Mouse (Mus musculus): Measurements from ENCODE around the gene Cby3. TPM values are rescaled to one million over a fixed set of nuclear protein-coding genes. Genes with fewer than 3 reads are reported as not detected.

The Cby3 gene
- polyA plus RNA-seq, 1 experiment from 2014 or later = 1.3 TPM

GRCm38 (mm10) chr11:50391272-50391960 lies 37.2 kb downstream of the Cby3 start:
- peaks cover 49% of the 10 kb centered on the region for H3K36me3 ChIP-seq (ENCODE audit: control insufficient read depth, insufficient read depth, low read length)
- H3K9ac ChIP-seq (ENCODE audit: low read depth, low read length) = no peak overlapping the region

GRCm38 (mm10) chr11:50393306-50393705 lies 39.0 kb downstream of the Cby3 start:
- ATAC-seq = no peak
- Histone ChIP-seq H3K27me3 (ENCODE audit: control insufficient read depth, insufficient read depth, low read depth, low read length) (no peaks in the 10 kb centered on the region), H3K36me3 (ENCODE audit: control insufficient read depth, insufficient read depth, low read length) (peaks cover 46% of the 10 kb centered on the region), H3K4me1 (ENCODE audit: control insufficient read depth, insufficient read depth, low read length) (no peaks in the 10 kb centered on the region), H3K27ac (ENCODE audit: low read length) (no peak overlapping the region), H3K9me3 (replicated peaks; ENCODE audit: control insufficient read depth, low read length, poor library complexity, severe bottlenecking) (no peaks in the 10 kb centered on the region), H3K4me3 (ENCODE audit: low read depth, low read length) (no peak overlapping the region), H3K4me2 (ENCODE audit: low read length) (no peak overlapping the region), H3K9ac (ENCODE audit: low read depth, low read length) (no peak overlapping the region)
- WGBS = 87% methylated on average over 6 of the region's 6 CpGs

More at GRCm38 (mm10) chr11:50391272-50391960, 37.2 kb downstream of the Cby3 start:
- no peaks in the 10 kb centered on the region for H3K9me3 ChIP-seq (replicated peaks; ENCODE audit: control insufficient read depth, low read length, poor library complexity, severe bottlenecking)
- 91% methylated on average over 4 of the region's 4 CpGs for WGBS
- H3K27me3 ChIP-seq (ENCODE audit: control insufficient read depth, insufficient read depth, low read depth, low read length) = no peaks in the 10 kb centered on the region
- H3K4me2 ChIP-seq (ENCODE audit: low read length) = no peak overlapping the region
- ATAC-seq = no peak
- no peak overlapping the region for H3K4me3 ChIP-seq (ENCODE audit: low read depth, low read length)
- no peak overlapping the region for H3K27ac ChIP-seq (ENCODE audit: low read length)
- no peaks in the 10 kb centered on the region for H3K4me1 ChIP-seq (ENCODE audit: control insufficient read depth, insufficient read depth, low read length)

DNA sequence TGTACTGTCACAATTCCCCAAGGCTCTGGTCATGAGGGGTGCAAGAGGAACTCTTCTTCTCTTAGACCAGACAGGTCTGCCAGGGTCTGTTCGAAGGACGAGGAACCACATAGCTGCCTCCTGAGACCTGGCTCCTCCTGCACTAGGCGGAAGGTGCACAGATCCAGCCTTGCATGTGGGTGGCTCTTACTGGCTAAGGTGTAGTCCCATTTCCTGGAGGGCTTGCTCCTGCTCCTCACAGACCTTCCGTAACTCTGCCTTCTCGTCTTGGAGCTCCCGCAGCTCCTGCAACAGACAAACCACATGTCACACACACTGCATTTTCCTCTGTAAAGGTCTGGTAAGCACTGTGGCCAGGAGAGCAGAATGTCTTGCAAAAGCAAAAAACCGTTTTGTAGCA lies 40.5 kb downstream of the Cby3 start:
- ATAC-seq = no peak
- Histone ChIP-seq H3K27ac (ENCODE audit: low read length) (no peak overlapping the region), H3K27me3 (ENCODE audit: control insufficient read depth, insufficient read depth, low read depth, low read length) (no peaks in the 10 kb centered on the region), H3K9ac (ENCODE audit: low read depth, low read length) (no peak overlapping the region), H3K9me3 (replicated peaks; ENCODE audit: control insufficient read depth, low read length, poor library complexity, severe bottlenecking) (no peaks in the 10 kb centered on the region), H3K4me2 (ENCODE audit: low read length) (no peak overlapping the region), H3K4me3 (ENCODE audit: low read depth, low read length) (no peak overlapping the region), H3K4me1 (ENCODE audit: control insufficient read depth, insufficient read depth, low read length) (no peaks in the 10 kb centered on the region), H3K36me3 (ENCODE audit: control insufficient read depth, insufficient read depth, low read length) (peaks cover 45% of the 10 kb centered on the region)
- 93% methylated on average over 7 of the region's 7 CpGs for WGBS

GRCm38 (mm10) chr11:50396766-50397307 lies 42.6 kb downstream of the Cby3 start:
- Histone ChIP-seq H3K9me3 (replicated peaks; ENCODE audit: control insufficient read depth, low read length, poor library complexity, severe bottlenecking) (no peaks in the 10 kb centered on the region), H3K27me3 (ENCODE audit: control insufficient read depth, insufficient read depth, low read depth, low read length) (no peaks in the 10 kb centered on the region), H3K27ac (ENCODE audit: low read length) (no peak overlapping the region), H3K4me3 (ENCODE audit: low read depth, low read length) (no peak overlapping the region), H3K4me2 (ENCODE audit: low read length) (no peak overlapping the region), H3K4me1 (ENCODE audit: control insufficient read depth, insufficient read depth, low read length) (no peaks in the 10 kb centered on the region), H3K9ac (ENCODE audit: low read depth, low read length) (no peak overlapping the region), H3K36me3 (ENCODE audit: control insufficient read depth, insufficient read depth, low read length) (peaks cover 51% of the 10 kb centered on the region)
- ATAC-seq = no peak
- 83% methylated on average over 11 of the region's 11 CpGs for WGBS

- Histone ChIP-seq H3K27me3 (ENCODE audit: control insufficient read depth, insufficient read depth, low read depth, low read length) (no peaks in the 10 kb centered on the region), H3K36me3 (ENCODE audit: control insufficient read depth, insufficient read depth, low read length) (peaks cover 51% of the 10 kb centered on the region)
- 80% methylated on average over 9 of the region's 9 CpGs for WGBS
These were observed 43.1 kb downstream of the Cby3 start for GRCm38 (mm10) chr11:50397316-50397715.

DNA sequence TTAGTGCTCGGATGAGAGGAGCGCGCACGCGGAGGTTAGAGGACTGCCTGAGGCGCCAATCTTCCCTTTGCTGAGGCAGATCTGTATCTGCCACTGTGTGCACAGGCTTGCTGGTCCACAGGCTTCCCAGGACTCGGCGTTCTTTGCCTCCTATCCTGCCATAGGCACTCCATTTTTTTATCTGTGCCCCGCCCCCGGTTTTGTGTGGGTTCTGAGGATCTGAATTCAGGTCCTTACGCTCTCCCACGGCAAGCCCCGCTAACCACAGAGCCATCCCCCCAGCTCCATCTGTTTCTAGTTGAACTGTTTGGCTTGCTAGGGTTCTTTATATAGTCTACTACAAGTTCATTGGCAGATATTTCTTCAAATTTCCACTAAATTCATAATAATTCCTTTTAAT lies 44.5 kb downstream of the Cby3 start:
- 93% methylated on average over 13 of the region's 13 CpGs for WGBS
- Histone ChIP-seq H3K4me3 (ENCODE audit: low read depth, low read length) (no peak overlapping the region), H3K4me2 (ENCODE audit: low read length) (no peak overlapping the region), H3K27me3 (ENCODE audit: control insufficient read depth, insufficient read depth, low read depth, low read length) (no peaks in the 10 kb centered on the region), H3K36me3 (ENCODE audit: control insufficient read depth, insufficient read depth, low read length) (peaks cover 43% of the 10 kb centered on the region), H3K9ac (ENCODE audit: low read depth, low read length) (no peak overlapping the region), H3K9me3 (replicated peaks; ENCODE audit: control insufficient read depth, low read length, poor library complexity, severe bottlenecking) (no peaks in the 10 kb centered on the region), H3K27ac (ENCODE audit: low read length) (no peak overlapping the region), H3K4me1 (ENCODE audit: control insufficient read depth, insufficient read depth, low read length) (no peaks in the 10 kb centered on the region)
- no peak for ATAC-seq

More at GRCm38 (mm10) chr11:50397316-50397715, 43.1 kb downstream of the Cby3 start:
- no peak overlapping the region for H3K4me3 ChIP-seq (ENCODE audit: low read depth, low read length)
- H3K9ac ChIP-seq (ENCODE audit: low read depth, low read length) = no peak overlapping the region
- no peaks in the 10 kb centered on the region for H3K9me3 ChIP-seq (replicated peaks; ENCODE audit: control insufficient read depth, low read length, poor library complexity, severe bottlenecking)
- H3K27ac ChIP-seq (ENCODE audit: low read length) = no peak overlapping the region
- no peak for ATAC-seq
- no peaks in the 10 kb centered on the region for H3K4me1 ChIP-seq (ENCODE audit: control insufficient read depth, insufficient read depth, low read length)
- no peak overlapping the region for H3K4me2 ChIP-seq (ENCODE audit: low read length)

GRCm38 (mm10) chr11:50402481-50402880 lies 48.2 kb downstream of the Cby3 start:
- ATAC-seq = no peak
- no peaks in the 10 kb centered on the region for H3K9me3 ChIP-seq (replicated peaks; ENCODE audit: control insufficient read depth, low read length, poor library complexity, severe bottlenecking)
- no peak overlapping the region for H3K9ac ChIP-seq (ENCODE audit: low read depth, low read length)
- no peak overlapping the region for H3K4me2 ChIP-seq (ENCODE audit: low read length)
- peaks cover 35% of the 10 kb centered on the region for H3K36me3 ChIP-seq (ENCODE audit: control insufficient read depth, insufficient read depth, low read length)
- no peak overlapping the region for H3K4me3 ChIP-seq (ENCODE audit: low read depth, low read length)
- no peaks in the 10 kb centered on the region for H3K4me1 ChIP-seq (ENCODE audit: control insufficient read depth, insufficient read depth, low read length)
- WGBS = 97% methylated on average over 3 of the region's 3 CpGs
- no peak overlapping the region for H3K27ac ChIP-seq (ENCODE audit: low read length)
- H3K27me3 ChIP-seq (ENCODE audit: control insufficient read depth, insufficient read depth, low read depth, low read length) = no peaks in the 10 kb centered on the region

GRCm38 (mm10) chr11:50403367-50404014 lies 49.2 kb downstream of the Cby3 start:
- ATAC-seq = no peak
- Histone ChIP-seq H3K9me3 (replicated peaks; ENCODE audit: control insufficient read depth, low read length, poor library complexity, severe bottlenecking) (no peaks in the 10 kb centered on the region), H3K9ac (ENCODE audit: low read depth, low read length) (no peak overlapping the region), H3K27ac (ENCODE audit: low read length) (no peak overlapping the region), H3K4me1 (ENCODE audit: control insufficient read depth, insufficient read depth, low read length) (no peaks in the 10 kb centered on the region), H3K4me3 (ENCODE audit: low read depth, low read length) (no peak overlapping the region), H3K4me2 (ENCODE audit: low read length) (no peak overlapping the region), H3K27me3 (ENCODE audit: control insufficient read depth, insufficient read depth, low read depth, low read length) (no peaks in the 10 kb centered on the region), H3K36me3 (ENCODE audit: control insufficient read depth, insufficient read depth, low read length) (peaks cover 27% of the 10 kb centered on the region)
- WGBS = 78% methylated on average over 10 of the region's 10 CpGs

DNA sequence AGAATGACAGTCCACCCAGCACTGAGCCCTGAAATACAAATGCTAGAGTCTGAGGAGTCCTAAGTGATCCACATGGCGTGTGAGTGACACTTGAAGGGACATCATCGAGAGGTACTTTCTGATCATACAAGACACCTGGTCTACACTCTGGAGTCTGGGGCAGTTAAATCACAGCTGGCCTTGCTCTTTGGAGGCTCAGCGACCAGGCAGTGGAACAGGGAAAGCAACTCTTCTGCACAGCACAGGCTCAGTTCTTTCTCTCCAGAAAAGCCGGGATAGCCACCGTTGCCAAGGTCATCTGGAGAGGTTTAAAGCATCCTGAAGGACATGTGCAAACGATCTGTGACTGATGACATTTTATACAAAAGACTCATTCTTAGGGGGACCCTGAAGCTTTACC lies 53.0 kb downstream of the Cby3 start:
- no peaks in the 10 kb centered on the region for H3K4me1 ChIP-seq (ENCODE audit: control insufficient read depth, insufficient read depth, low read length)
- peaks cover 27% of the 10 kb centered on the region for H3K36me3 ChIP-seq (ENCODE audit: control insufficient read depth, insufficient read depth, low read length)
- H3K4me2 ChIP-seq (ENCODE audit: low read length) = no peak overlapping the region
- no peak for ATAC-seq
- H3K9me3 ChIP-seq (replicated peaks; ENCODE audit: control insufficient read depth, low read length, poor library complexity, severe bottlenecking) = no peaks in the 10 kb centered on the region
- H3K27me3 ChIP-seq (ENCODE audit: control insufficient read depth, insufficient read depth, low read depth, low read length) = no peaks in the 10 kb centered on the region
- H3K4me3 ChIP-seq (ENCODE audit: low read depth, low read length) = no peak overlapping the region
- no peak overlapping the region for H3K9ac ChIP-seq (ENCODE audit: low read depth, low read length)
- WGBS = 81% methylated on average over 6 of the region's 6 CpGs
- H3K27ac ChIP-seq (ENCODE audit: low read length) = no peak overlapping the region

All from midbrain, embryonic 16.5 days (tissue).